Mouse (Mus musculus): ENCODE data around the gene 4933428G20Rik. TPM values are rescaled to one million over a fixed set of nuclear protein-coding genes. Genes with fewer than 3 reads are reported as not detected.

Gene 4933428G20Rik
- polyA plus RNA-seq, 1 experiment from 2014 or later, result 0.30 TPM

- H3K36me3 ChIP-seq (replicated peaks), result peaks cover 73% of the 10 kb centered on the region
- 84% methylated on average over 4 of the region's 4 CpGs for WGBS
- peaks cover 30% of the 10 kb centered on the region for H3K27me3 ChIP-seq (ENCODE audit: poor library complexity, severe bottlenecking)
- H3K9me3 ChIP-seq, result no peaks in the 10 kb centered on the region
- DNase-seq (ENCODE audit: extremely low spot score, low spot score), result no peak
- peak overlapping the region; percentile 28; the same call in 1 of the 2 replicates for H3K4me3 ChIP-seq
- H3K4me1 ChIP-seq, result peaks cover 16% of the 10 kb centered on the region
- H3K27ac ChIP-seq, result no peak overlapping the region
Measured at GRCm38 (mm10) chr11:97463991-97464390, 36.1 kb downstream of the 4933428G20Rik start.

GRCm38 (mm10) chr11:97463166-97463565, 37.0 kb downstream of the 4933428G20Rik start:
- H3K4me1 ChIP-seq, result peaks cover 16% of the 10 kb centered on the region
- H3K36me3 ChIP-seq (replicated peaks), result peaks cover 81% of the 10 kb centered on the region
- no peaks in the 10 kb centered on the region for H3K9me3 ChIP-seq
- 32% methylated on average over 33 of the region's 33 CpGs for WGBS
- H3K4me3 ChIP-seq, result peak overlapping the region; percentile 28
- no peak for DNase-seq (ENCODE audit: extremely low spot score, low spot score)
- H3K27me3 ChIP-seq (ENCODE audit: poor library complexity, severe bottlenecking), result peaks cover 30% of the 10 kb centered on the region
- 0 out of 2 replicates have a peak overlapping the region, but pooled peaks have one; percentile 40 for H3K27ac ChIP-seq

- Histone ChIP-seq H3K27me3 (ENCODE audit: poor library complexity, severe bottlenecking) (peaks cover 30% of the 10 kb centered on the region), H3K27ac (no peak overlapping the region), H3K4me1 (peaks cover 16% of the 10 kb centered on the region), H3K9me3 (no peaks in the 10 kb centered on the region), H3K36me3 (replicated peaks) (peaks cover 85% of the 10 kb centered on the region), H3K4me3 (no peak overlapping the region)
- 90% methylated on average over 6 of the region's 6 CpGs for WGBS
- DNase-seq (ENCODE audit: extremely low spot score, low spot score), result no peak
Measured at GRCm38 (mm10) chr11:97462538-97462937, 37.6 kb downstream of the 4933428G20Rik start.

- H3K4me3 ChIP-seq, result no peak overlapping the region
- no peak for DNase-seq (ENCODE audit: extremely low spot score, low spot score)
- H3K4me1 ChIP-seq, result peaks cover 15% of the 10 kb centered on the region
- H3K9me3 ChIP-seq, result no peaks in the 10 kb centered on the region
- H3K27ac ChIP-seq, result no peak overlapping the region
- WGBS, result 94% methylated on average over 3 of the region's 3 CpGs
- peaks cover 88% of the 10 kb centered on the region for H3K36me3 ChIP-seq (replicated peaks)
- H3K27me3 ChIP-seq (ENCODE audit: poor library complexity, severe bottlenecking), result peaks cover 30% of the 10 kb centered on the region
Measured at GRCm38 (mm10) chr11:97461307-97461820, 38.8 kb downstream of the 4933428G20Rik start.

- Histone ChIP-seq H3K4me1 (no peaks in the 10 kb centered on the region), H3K27me3 (ENCODE audit: poor library complexity, severe bottlenecking) (no peaks in the 10 kb centered on the region), H3K4me3 (no peak overlapping the region), H3K36me3 (replicated peaks) (peaks cover 82% of the 10 kb centered on the region), H3K9me3 (no peaks in the 10 kb centered on the region), H3K27ac (no peak overlapping the region)
- no peak for DNase-seq (ENCODE audit: extremely low spot score, low spot score)
- WGBS, result 89% methylated on average over 4 of the region's 4 CpGs
Measured at GRCm38 (mm10) chr11:97457120-97457519, 43.0 kb downstream of the 4933428G20Rik start.

- DNase-seq (ENCODE audit: extremely low spot score, low spot score), result no peak
- Histone ChIP-seq H3K4me1 (peaks cover 28% of the 10 kb centered on the region), H3K27me3 (ENCODE audit: poor library complexity, severe bottlenecking) (no peaks in the 10 kb centered on the region), H3K27ac (peak overlapping the region; percentile 44; the same call in 1 of the 2 replicates), H3K4me3 (no peak overlapping the region), H3K9me3 (no peaks in the 10 kb centered on the region), H3K36me3 (replicated peaks) (peaks cover 58% of the 10 kb centered on the region)
- WGBS, result 94% methylated on average over 15 of the region's 15 CpGs
Measured at GRCm38 (mm10) chr11:97451625-97452024, 48.5 kb downstream of the 4933428G20Rik start.

GRCm38 (mm10) chr11:97450305-97450922, 49.7 kb downstream of the 4933428G20Rik start:
- no peaks in the 10 kb centered on the region for H3K27me3 ChIP-seq (ENCODE audit: poor library complexity, severe bottlenecking)
- H3K9me3 ChIP-seq, result no peaks in the 10 kb centered on the region
- DNase-seq (ENCODE audit: extremely low spot score, low spot score), result no peak
- peak overlapping the region; percentile 83 for H3K27ac ChIP-seq
- 34% methylated on average over 10 of the region's 10 CpGs for WGBS
- H3K4me1 ChIP-seq, result peaks cover 37% of the 10 kb centered on the region
- H3K4me3 ChIP-seq, result peak overlapping the region; percentile 56
- H3K36me3 ChIP-seq (replicated peaks), result peaks cover 52% of the 10 kb centered on the region

- WGBS, result 17% methylated on average over 15 of the region's 15 CpGs
- Histone ChIP-seq H3K27me3 (ENCODE audit: poor library complexity, severe bottlenecking) (no peaks in the 10 kb centered on the region), H3K9me3 (no peaks in the 10 kb centered on the region), H3K36me3 (replicated peaks) (peaks cover 57% of the 10 kb centered on the region), H3K4me1 (peaks cover 38% of the 10 kb centered on the region), H3K4me3 (peak overlapping the region; percentile 56), H3K27ac (peak overlapping the region; percentile 83)
- DNase-seq (ENCODE audit: extremely low spot score, low spot score), result peak; percentile 69
Measured at GRCm38 (mm10) chr11:97449601-97450293, 50.4 kb downstream of the 4933428G20Rik start.

GRCm38 (mm10) chr11:97448611-97449394, 51.3 kb downstream of the 4933428G20Rik start:
- Histone ChIP-seq H3K4me1 (peaks cover 38% of the 10 kb centered on the region), H3K9me3 (no peaks in the 10 kb centered on the region), H3K4me3 (no peak overlapping the region), H3K27me3 (ENCODE audit: poor library complexity, severe bottlenecking) (no peaks in the 10 kb centered on the region), H3K36me3 (replicated peaks) (peaks cover 58% of the 10 kb centered on the region), H3K27ac (no peak overlapping the region)
- 86% methylated on average over 11 of the region's 11 CpGs for WGBS
- DNase-seq (ENCODE audit: extremely low spot score, low spot score), result no peak

GRCm38 (mm10) chr11:97447979-97448378, 52.2 kb downstream of the 4933428G20Rik start:
- WGBS, result 82% methylated on average over 7 of the region's 7 CpGs
- Histone ChIP-seq H3K27me3 (ENCODE audit: poor library complexity, severe bottlenecking) (no peaks in the 10 kb centered on the region), H3K36me3 (replicated peaks) (peaks cover 49% of the 10 kb centered on the region), H3K9me3 (no peaks in the 10 kb centered on the region), H3K27ac (no peak overlapping the region), H3K4me3 (no peak overlapping the region), H3K4me1 (peaks cover 38% of the 10 kb centered on the region)
- DNase-seq (ENCODE audit: extremely low spot score, low spot score), result no peak

GRCm38 (mm10) chr11:97445999-97446511, 54.1 kb downstream of the 4933428G20Rik start:
- peak overlapping the region; percentile 70; the same call in 1 of the 2 replicates for H3K27ac ChIP-seq
- H3K4me1 ChIP-seq, result peaks cover 48% of the 10 kb centered on the region
- no peaks in the 10 kb centered on the region for H3K9me3 ChIP-seq
- H3K4me3 ChIP-seq, result no peak overlapping the region
- H3K27me3 ChIP-seq (ENCODE audit: poor library complexity, severe bottlenecking), result peaks cover 18% of the 10 kb centered on the region
- WGBS, result 67% methylated on average over 4 of the region's 4 CpGs
- DNase-seq (ENCODE audit: extremely low spot score, low spot score), result no peak
- peaks cover 32% of the 10 kb centered on the region for H3K36me3 ChIP-seq (replicated peaks)

GRCm38 (mm10) chr11:97445596-97445995, 54.5 kb downstream of the 4933428G20Rik start:
- Histone ChIP-seq H3K9me3 (no peaks in the 10 kb centered on the region), H3K4me3 (no peak overlapping the region), H3K27ac (peak overlapping the region; percentile 70), H3K4me1 (peaks cover 48% of the 10 kb centered on the region), H3K36me3 (replicated peaks) (peaks cover 32% of the 10 kb centered on the region), H3K27me3 (ENCODE audit: poor library complexity, severe bottlenecking) (peaks cover 22% of the 10 kb centered on the region)
- WGBS, result 73% methylated on average over 6 of the region's 6 CpGs
- DNase-seq (ENCODE audit: extremely low spot score, low spot score), result no peak
